Mouse (Mus musculus) midbrain, embryonic 14.5 days (tissue): ENCODE data around the gene Ttc9. TPM values are rescaled to one million over a fixed set of nuclear protein-coding genes. Genes with fewer than 3 reads are reported as not detected.
A peak's percentile ranks its signal among the peaks of the same experiment; 100 is the strongest.

ENCODE experiments used
- ATAC-seq: fragments of 200-750 bp; cut with Nextera tagmentation; 2 replicates; pipeline ENCODE4 v1.8.0; 2017; ENCODE audit warnings: moderate number of reproducible peaks, moderate library complexity; ENCODE audit not compliant: low FRiP score, low TSS enrichment
- DNase-seq: peaks from one replicate; pipeline ENCODE4 v3.0.0-alpha.2; 2015
- H3K27ac ChIP-seq: fragments of 300-500 bp; sonication (generic); replicated peaks from 2 replicates; pipeline ENCODE4 v1.5.1; 2014; ENCODE audit warnings: mild to moderate bottlenecking, low read depth, low read length, moderate library complexity
- H3K27me3 ChIP-seq: fragments of 300-500 bp; sonication (generic); 2 replicates; pipeline ENCODE4 v1.6.1; 2014; ENCODE audit warnings: low read length, control low read depth, mixed read lengths; ENCODE audit not compliant: control insufficient read depth, insufficient read depth
- H3K36me3 ChIP-seq: fragments of 300-500 bp; sonication (generic); 2 replicates; pipeline ENCODE4 v1.6.1; 2014; ENCODE audit warnings: low read length, control low read depth; ENCODE audit not compliant: control insufficient read depth, insufficient read depth
- H3K4me1 ChIP-seq: fragments of 300-500 bp; sonication (generic); 2 replicates; pipeline ENCODE4 v1.6.1; 2014; ENCODE audit warnings: mild to moderate bottlenecking, antibody characterized with exemption, low read length, control low read depth; ENCODE audit not compliant: control insufficient read depth, insufficient read depth
- H3K4me2 ChIP-seq: fragments of 300-500 bp; sonication (generic); 2 replicates; pipeline ENCODE4 v1.6.1; 2014; ENCODE audit warnings: mild to moderate bottlenecking, low read length, moderate library complexity
- H3K4me3 ChIP-seq: fragments of 300-500 bp; sonication (generic); replicated peaks from 2 replicates; pipeline ENCODE4 v1.5.1; 2014; ENCODE audit warnings: low read depth, low read length
- H3K9ac ChIP-seq: fragments of 300-500 bp; sonication (generic); replicated peaks from 2 replicates; pipeline ENCODE4 v1.6.1; 2014; ENCODE audit warnings: mild to moderate bottlenecking, low read length, moderate library complexity
- H3K9me3 ChIP-seq: fragments of 300-500 bp; sonication (generic); 2 replicates; pipeline ENCODE4 v1.6.1; 2016; ENCODE audit warnings: low read length, control low read depth, mixed read lengths; ENCODE audit not compliant: control insufficient read depth
- WGBS: fragments of 180-500 bp; shearing (Covaris S2); extraction: QIAGEN DNeasy Blood & Tissue Kit; methylation state at CpG from one replicate; pipeline ENCODE4 v1.1.7; 2014; 5-methylcytosine and 5-hydroxymethylcytosine counted together
- polyA plus RNA-seq: library from polyadenylated mRNA; unstranded; fragments of >200 nt; fragmentation: Nextera tagmentation; extraction: Ambion mirVana; gene quantifications from 2 replicates; pipeline ENCODE4 v1.2.1, GENCODE M21; 2014

Gene Ttc9
- polyA plus RNA-seq, 1 experiment from 2014 or later, result 10.7 TPM

DNA sequence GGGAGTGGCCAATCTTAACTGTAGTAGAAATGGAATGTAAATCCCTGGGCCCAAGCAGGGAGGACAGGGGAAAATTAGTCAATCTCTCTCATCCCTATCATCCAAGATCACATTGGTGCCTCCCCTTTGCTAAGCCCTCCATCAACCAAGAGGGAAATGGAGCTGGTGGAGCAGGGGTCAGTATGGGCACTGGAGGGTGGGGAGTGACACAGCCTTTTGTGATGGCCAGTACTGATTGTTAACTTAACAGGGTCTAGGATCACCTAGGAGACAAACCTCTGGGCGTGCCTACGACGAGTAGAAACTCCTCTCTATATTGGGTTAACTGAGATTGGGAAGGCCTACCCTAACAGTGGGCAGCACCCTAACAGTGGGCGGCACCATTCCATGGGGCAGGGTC, 7.7 kb upstream of the Ttc9 start:
- Histone ChIP-seq H3K4me3 (no peak overlapping the region), H3K27me3 (no peaks in the 10 kb centered on the region), H3K27ac (no peak overlapping the region), H3K4me1 (no peaks in the 10 kb centered on the region), H3K36me3 (no peaks in the 10 kb centered on the region), H3K9me3 (no peaks in the 10 kb centered on the region), H3K4me2 (no peak overlapping the region), H3K9ac (no peak overlapping the region)
- no peak for ATAC-seq
- no peak for DNase-seq
- 76% methylated on average over 4 of the region's 4 CpGs for WGBS

DNA sequence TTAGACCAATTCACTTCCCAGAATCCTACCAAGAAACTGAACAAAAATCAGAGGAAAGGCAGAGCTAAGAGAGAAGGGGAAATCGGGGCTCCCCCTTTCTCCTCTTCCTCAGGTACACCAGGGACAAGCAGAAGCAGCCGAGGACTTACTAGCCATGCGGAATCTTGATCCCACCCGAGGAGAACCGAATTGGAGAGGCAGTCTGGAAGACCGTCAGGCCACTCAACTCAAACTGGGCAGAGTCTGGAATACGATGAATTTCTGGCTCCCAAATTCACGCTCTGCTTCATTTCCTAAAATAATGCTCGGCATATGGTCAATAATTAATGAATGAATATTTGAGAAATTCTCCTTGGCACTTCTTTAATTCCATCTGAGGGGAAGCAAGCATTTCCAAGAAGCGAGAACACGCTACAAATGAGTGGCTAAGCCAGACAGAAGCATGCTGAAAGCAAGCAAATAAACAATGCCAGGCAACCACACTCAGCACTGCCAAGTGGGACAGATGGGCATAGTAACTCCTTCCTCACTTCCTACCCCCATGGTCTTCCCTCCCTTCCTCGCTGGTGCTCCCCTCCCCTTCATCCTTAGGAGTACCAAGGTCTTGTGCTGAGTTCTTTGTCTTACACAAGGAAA, 4.7 kb upstream of the Ttc9 start:
- H3K4me2 ChIP-seq, result no peak overlapping the region
- no peaks in the 10 kb centered on the region for H3K4me1 ChIP-seq
- DNase-seq (no peak), ATAC-seq (no peak)
- WGBS, result 82% methylated on average over 12 of the region's 12 CpGs
- no peak overlapping the region for H3K9ac ChIP-seq
- no peaks in the 10 kb centered on the region for H3K9me3 ChIP-seq
- H3K36me3 ChIP-seq, result no peaks in the 10 kb centered on the region
- H3K27ac ChIP-seq, result no peak overlapping the region
- H3K4me3 ChIP-seq, result no peak overlapping the region
- no peaks in the 10 kb centered on the region for H3K27me3 ChIP-seq

DNA sequence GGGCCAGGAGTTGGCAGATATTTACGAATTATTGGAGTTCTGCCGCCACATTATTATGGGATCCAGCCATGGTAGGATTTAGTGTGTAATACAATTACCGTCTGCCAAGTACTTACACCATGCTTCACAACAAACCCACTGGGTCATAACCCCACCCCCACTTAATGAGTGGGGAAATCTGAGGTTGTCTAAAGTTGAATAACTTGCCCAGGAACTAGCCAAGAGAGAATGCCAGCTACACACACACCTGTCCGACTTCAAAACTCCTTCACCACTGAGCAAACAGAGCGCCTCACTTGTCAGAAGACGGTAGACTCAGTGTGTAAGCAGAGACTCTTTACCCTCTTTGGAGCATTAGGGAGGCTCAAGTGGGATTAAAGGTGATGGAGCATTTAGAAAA, 3.6 kb upstream of the Ttc9 start:
- Histone ChIP-seq H3K4me2 (no peak overlapping the region), H3K27ac (no peak overlapping the region), H3K27me3 (no peaks in the 10 kb centered on the region), H3K9ac (no peak overlapping the region), H3K4me3 (no peak overlapping the region), H3K4me1 (peaks cover 7% of the 10 kb centered on the region; the same call in 1 of the 2 replicates), H3K36me3 (no peaks in the 10 kb centered on the region), H3K9me3 (no peaks in the 10 kb centered on the region)
- DNase-seq, result no peak
- 89% methylated on average over 6 of the region's 6 CpGs for WGBS
- ATAC-seq, result no peak

DNA sequence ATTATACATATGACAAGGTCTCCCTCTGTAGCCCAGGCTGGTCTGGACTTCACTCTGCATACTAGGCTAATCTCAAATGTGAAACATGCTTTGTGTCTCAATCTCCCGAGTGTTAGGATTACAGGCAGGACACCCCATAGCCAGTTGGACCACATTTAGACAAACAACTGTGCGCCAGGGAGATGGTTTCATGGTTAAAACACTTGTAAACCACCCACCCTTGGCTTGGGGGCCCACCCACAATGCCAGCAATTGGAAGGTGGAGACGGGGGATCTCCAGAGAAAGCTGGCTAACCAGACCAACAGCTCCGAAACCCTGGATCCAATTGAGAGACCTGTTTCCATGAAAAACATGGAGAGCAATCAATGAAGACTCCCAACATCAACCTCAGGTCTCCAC, 3.0 kb upstream of the Ttc9 start:
- WGBS, result 90% methylated on average over 4 of the region's 4 CpGs
- Histone ChIP-seq H3K4me1 (peaks cover 13% of the 10 kb centered on the region), H3K4me3 (no peak overlapping the region), H3K9ac (no peak overlapping the region), H3K4me2 (no peak overlapping the region), H3K27ac (no peak overlapping the region), H3K27me3 (no peaks in the 10 kb centered on the region), H3K9me3 (no peaks in the 10 kb centered on the region), H3K36me3 (no peaks in the 10 kb centered on the region)
- ATAC-seq, result no peak
- no peak for DNase-seq

DNA sequence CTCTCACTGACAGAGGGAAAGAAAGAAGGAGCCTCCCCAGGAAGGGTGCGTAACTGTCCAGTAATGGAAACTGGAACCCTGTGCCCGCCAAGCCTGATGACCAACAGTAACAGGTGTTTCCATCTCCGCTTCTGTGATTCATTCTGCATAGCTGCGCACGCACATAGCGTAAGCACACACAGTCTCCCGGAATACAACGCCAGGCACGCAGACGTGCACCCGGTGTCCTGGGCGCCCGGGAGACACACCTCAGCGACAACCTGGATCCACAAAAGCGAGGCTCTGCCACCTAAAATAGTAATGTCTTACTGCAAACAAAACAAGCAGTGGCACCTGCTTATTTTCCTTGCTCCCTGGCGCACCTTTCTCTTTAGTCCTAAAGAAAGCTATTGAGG, 532 bp upstream of the Ttc9 start:
- ATAC-seq, result peak; percentile 66
- H3K4me1 ChIP-seq, result peaks cover 18% of the 10 kb centered on the region
- H3K36me3 ChIP-seq, result no peaks in the 10 kb centered on the region

DNA sequence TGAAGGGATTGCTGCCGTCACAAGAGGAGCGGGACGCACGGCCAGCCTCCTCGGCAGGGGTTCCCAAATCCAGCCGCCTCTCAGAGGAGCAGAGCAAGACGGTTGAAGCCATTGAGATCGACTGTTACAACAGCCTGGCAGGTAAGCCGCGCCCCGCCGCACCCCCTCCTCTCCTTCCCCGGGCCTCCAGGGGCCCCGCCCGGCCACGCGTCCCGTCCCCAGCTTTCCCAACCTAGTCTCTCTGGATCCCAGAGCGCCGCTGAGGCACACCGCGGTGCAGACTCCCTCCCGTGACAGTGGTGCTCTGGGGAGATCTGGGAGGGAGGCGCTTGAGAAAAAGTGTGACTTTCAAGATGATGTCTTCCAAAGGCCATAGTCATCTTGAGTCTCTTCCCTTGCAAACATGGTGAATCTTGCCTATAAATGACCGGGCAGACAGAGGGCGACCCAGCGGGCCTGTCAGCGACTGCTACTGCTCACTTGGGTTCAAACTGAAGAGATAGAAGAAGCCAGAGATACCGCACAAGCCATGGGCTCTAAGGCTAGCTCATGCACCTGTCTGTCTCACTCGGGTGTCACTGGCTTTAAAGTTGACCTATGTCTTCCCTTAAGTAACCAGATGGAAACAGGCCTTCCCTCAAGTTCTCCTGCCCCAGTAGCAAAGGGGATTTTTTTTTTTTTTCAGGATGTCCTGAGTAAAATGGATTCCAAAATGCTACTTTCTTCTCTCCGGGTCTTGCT, 782 bp downstream of the Ttc9 start:
- peak; percentile 49; the same call in 1 of the 2 replicates for ATAC-seq
- Histone ChIP-seq H3K4me2 (peak overlapping the region; percentile 82), H3K4me3 (peak overlapping the region; percentile 70), H3K4me1 (peaks cover 18% of the 10 kb centered on the region), H3K9ac (peak overlapping the region; percentile 89), H3K36me3 (no peaks in the 10 kb centered on the region), H3K27me3 (no peaks in the 10 kb centered on the region), H3K27ac (peak overlapping the region; percentile 94), H3K9me3 (no peaks in the 10 kb centered on the region)
- WGBS, result under 1% methylated on average over 31 of the region's 31 CpGs
- DNase-seq, result peak; percentile 67

More for the DNA sequence above, 532 bp upstream of the Ttc9 start:
- peak overlapping the region; percentile 89 for H3K9ac ChIP-seq
- peak overlapping the region; percentile 70 for H3K4me3 ChIP-seq
- H3K27ac ChIP-seq, result peak overlapping the region; percentile 94
- H3K4me2 ChIP-seq, result peak overlapping the region; percentile 82
- no peaks in the 10 kb centered on the region for H3K27me3 ChIP-seq
- peak; percentile 86 for DNase-seq
- no peaks in the 10 kb centered on the region for H3K9me3 ChIP-seq
- under 1% methylated on average over 16 of the region's 16 CpGs for WGBS

DNA sequence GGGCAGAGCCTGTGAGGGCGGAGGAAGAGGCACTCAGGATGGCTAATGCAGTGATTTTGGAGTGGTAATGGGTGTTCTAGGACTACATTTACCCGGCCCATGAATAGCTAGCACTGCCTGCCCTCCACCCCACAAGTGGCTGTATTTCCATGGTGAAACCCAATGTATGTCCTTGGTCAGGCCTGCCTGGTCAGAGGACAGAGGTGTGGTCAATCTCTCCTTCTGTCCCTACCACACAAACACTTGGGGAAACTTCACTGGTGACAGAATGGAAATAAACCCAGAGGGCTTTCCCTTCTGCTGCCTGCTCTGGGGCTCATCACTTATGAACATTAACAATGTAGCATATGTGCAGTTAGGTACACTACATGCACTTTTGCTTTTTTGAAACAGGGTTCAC, 2.2 kb downstream of the Ttc9 start:
- no peak for DNase-seq
- Histone ChIP-seq H3K4me2 (peak overlapping the region; percentile 82), H3K36me3 (no peaks in the 10 kb centered on the region), H3K4me3 (no peak overlapping the region), H3K9ac (0 out of 2 replicates have a peak overlapping the region, but pooled peaks have one; percentile 2), H3K4me1 (peaks cover 18% of the 10 kb centered on the region), H3K27me3 (no peaks in the 10 kb centered on the region), H3K9me3 (no peaks in the 10 kb centered on the region), H3K27ac (no peak overlapping the region)
- WGBS, result 91% methylated on average over 2 of the region's 2 CpGs
- ATAC-seq, result no peak

DNA sequence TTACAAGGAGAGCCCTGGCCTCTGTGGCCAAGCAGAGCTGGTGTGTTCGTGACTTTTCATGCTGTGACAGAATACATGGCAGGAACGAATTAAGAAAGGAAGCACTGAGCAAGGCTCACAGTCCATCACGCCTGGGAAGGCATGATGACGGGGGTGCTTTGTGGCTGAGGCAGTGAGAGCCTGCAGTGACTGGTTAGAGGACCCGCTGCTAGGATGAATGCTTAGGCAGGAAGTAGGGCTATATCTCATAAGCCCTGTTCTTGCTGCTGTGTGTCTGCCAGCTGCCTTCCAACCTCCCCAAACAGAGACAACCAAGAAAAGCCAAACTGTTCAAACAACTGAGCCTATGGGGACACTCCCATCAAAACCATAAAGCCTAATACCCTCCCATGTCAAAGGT, 9.6 kb downstream of the Ttc9 start:
- no peaks in the 10 kb centered on the region for H3K36me3 ChIP-seq
- H3K4me1 ChIP-seq, result no peaks in the 10 kb centered on the region
- H3K27ac ChIP-seq, result no peak overlapping the region
- no peak overlapping the region for H3K4me3 ChIP-seq
- DNase-seq (no peak), ATAC-seq (no peak)
- no peaks in the 10 kb centered on the region for H3K27me3 ChIP-seq
- WGBS, result 76% methylated on average over 5 of the region's 5 CpGs
- no peak overlapping the region for H3K9ac ChIP-seq
- no peak overlapping the region for H3K4me2 ChIP-seq
- H3K9me3 ChIP-seq, result no peaks in the 10 kb centered on the region
